Mouse (Mus musculus) right cerebral cortex, adult 2 months (tissue): ENCODE measurements at regions not wholly inside any gene's neighbourhood (a gene's known extent, or its start where the extent isn't known, plus 50 kb on each side); places are given as distances from the start of the nearest gene placed in this dataset.

Source experiments
- DNase-seq, 2 experiments: peaks; one replicate each; pipeline ENCODE4 v3.0.0; 2021 to 2022; ENCODE audit warnings: low spot score in 2 of 2

DNA sequence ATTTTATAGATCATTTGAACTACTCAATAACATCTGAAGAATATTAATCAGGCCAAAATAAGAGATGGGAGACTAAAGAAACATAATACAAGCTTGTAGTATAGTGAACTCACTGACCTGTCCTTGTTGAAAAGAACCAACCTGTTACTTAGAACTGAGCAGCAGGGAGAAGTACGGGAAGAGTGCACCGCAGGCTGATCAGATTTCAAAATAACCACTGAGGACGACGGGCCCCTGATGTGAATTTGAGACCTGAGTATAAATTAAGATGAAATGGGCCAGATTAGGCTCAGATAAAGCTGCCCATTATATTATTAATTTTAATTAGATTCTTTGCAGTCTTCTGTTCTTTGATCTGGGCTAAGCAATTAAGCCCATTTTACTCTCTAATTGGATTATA is 391.2 kb upstream of the Tyrp1 start:
- no peak for DNase-seq

DNA sequence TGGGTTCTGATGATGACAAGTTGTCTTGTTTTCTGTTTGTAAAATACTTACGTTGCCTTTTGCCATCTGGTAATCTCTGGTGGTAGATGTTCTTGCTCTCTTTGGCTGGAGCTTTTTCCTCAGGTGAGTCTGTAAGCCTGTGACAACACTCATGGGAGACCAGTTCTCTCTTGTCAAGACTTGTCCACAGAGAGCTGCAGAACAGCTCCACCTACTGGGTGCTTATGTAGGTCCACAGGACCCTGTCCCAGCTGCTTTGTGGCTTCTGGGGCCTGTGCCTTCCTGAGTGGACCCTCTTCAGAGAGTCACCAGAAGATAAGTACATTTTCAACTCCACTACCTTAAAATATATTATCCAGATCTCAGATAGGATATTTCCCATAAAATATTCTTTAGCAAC is 370.3 kb upstream of the Tyrp1 start:
- DNase-seq, result no peak

DNA sequence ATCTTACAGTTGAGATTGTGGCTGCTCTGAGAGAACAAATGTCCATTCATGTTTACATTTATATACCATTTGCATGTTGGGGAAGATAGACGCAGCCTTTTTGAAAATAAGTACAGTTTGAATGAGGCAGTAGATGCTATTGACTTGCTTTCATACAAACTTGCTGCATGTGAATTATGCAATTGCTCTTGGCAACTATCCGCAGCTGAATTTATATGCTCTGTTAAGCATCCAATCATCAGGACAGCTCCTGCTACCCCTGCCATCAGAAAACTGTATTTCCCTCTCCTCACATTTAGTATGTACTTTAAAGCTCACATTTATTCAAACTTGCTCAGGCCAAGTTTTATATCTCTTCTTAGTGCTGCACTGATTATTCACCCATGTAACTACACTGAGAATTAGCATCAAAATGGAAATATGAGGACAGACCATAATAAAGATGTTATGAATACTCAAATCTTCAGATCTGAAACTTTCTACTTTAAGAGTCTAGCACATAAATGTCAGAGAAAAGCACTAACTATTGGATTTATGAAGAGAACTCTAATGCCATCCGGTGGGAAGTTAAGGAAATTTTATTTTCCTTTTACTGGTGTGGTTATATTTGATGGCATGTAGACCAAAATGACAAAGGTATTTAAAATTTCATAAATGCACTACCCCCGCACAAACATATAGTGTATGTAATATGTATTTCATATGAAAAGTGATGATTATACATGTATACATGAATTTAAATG is 358.0 kb upstream of the Tyrp1 start:
- DNase-seq, result no peak

DNA sequence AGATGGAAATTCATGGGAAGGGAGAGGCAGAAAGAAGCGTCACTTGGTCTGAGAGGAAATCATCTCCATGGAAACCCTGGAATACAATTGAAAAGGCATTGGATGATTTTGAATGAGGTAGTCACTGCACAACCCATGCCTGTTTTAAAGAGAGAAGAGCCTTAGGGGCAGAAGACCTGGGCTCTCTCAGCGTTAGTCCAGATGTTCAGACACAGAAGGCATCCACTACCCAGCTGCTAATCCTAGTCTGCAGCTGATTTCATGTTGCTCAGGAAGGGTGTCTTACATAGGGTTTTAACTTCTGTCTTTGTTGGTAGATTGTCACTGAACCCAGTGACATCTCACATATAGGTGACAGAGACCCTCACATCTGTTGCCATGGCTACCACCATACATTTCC is 318.8 kb upstream of the Tyrp1 start:
- no peak for DNase-seq

DNA sequence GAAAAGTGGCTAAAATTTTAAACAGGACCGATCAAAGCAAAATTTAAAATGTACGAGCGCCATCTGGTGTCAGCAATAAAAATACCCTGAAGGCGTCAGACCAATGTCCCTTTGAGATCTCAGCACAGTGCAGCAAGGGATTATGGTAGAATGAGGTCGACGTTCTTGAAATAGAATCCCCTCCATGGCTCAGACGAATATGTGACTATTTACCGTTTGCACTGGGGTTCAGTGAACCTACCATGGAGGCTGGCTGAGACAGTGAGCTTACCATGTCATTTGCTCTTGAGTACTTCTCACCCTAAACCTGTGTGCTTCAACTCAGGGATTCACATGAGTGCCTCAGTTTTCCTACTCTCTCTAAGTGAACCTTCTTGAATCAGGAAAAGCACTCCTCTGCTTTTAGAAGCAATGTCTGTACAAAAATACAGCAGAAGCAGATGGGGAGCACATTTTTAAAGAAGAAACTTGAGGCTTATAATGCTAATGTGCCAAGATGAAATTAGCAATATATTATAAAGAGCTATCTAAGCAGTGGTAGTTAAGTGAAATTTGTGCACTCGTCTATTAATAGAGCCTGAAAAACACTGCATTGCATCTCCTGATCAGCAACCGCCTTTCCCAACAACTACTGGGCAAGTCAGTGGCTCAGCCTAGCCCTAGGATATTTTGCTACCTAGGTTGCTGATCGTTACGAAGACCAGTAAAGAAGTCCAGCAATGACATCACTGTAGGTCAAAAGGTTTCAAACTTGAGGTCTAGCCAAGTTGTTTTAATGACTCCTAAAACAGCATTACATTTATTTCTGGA is 316.2 kb upstream of the Tyrp1 start:
- peak; percentile 80 to 86 for DNase-seq

DNA sequence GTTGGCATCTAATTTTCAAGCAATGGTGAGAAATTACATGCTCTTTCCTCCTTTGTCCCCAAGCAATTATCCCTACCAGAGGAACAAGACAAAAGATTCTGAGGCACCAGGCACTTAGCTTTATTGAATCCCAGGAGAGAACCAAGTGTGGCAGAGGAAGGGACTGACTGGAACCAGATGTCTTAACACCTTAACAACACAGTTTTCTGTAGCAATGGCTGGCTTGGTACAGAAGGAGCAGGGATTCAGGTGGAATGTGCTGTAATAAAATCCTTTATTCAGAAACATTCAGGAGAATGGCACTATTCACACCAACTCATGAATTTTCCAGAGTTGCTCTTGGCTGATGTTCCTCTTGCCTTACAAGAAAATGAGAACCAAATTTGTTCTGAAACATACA is 315.3 kb upstream of the Tyrp1 start:
- no peak for DNase-seq

DNA sequence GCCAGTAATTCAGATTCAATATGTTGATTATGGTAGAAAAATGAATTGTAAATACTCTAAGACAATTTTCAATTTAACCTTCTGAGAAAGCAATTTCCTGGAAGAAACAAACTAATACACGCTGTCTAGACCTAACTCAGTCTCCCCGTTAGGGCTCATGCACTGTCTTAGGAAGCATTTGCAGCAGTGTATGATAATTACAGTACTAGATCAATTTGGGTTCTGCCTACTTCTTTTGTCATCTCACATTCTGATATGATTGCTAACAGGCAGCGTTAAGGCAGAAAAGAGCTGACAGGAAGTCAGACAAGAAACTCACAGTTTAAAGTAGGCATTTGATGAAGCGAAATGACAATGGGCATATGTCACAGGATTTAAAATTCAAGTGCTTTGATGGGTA is 294.1 kb upstream of the Tyrp1 start:
- no peak for DNase-seq

DNA sequence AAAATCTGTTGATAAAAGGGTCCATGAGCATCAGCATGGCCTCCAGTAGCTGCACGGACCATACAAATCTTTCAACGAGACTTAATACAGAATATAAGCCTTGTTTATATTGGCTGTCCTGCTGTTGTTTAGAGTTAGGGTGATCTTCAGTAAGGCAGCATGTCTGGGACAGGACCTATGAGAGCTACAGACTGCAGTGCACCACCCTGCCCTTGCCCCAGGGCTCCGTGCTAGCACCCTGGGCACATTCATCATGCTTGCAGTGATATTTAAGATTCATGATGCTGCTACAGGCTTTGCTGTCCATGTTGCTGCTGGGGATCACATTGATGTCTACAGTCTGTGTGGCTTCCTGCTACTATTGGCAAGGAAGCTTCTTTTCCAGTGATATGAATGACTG is 288.8 kb upstream of the Tyrp1 start:
- no peak for DNase-seq

DNA sequence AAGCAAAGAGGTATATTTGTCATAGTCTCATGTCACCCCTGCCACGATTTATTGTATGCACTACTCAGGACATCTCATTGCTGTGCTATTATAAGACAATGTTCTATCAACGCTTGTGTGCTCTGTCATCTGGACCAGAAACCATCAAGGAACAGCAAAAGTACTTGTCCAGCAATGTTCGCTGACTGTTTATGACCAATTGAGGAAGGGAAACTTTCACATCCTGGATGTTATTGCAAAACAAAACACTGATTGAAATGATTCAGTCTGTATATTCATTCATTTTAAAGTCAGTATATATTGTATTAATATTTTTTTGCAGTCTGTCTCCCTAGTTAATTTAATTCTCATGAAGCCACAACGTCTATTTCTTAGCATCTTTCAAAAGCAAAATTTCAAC is 244.5 kb upstream of the Tyrp1 start:
- DNase-seq, result no peak

DNA sequence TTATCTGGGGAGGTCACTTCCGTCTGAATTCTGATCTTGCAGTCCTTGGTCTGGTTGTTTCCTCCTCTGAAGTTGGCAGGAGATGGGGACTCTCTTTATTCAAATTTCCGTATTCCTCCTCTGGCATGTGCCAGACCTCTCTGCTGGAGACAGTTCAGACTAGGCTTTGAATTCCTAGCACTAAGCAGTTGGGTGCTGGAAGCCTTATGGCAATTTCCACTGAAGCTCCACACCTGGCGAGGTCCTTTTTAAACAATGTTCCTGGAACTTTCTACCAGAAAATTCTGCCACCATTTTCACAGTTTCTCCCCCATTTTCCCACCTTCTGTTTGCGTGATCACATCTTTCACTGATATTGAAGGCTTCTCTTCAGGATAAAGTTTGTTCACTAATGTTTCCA is 205.7 kb upstream of the Tyrp1 start:
- DNase-seq, result no peak

DNA sequence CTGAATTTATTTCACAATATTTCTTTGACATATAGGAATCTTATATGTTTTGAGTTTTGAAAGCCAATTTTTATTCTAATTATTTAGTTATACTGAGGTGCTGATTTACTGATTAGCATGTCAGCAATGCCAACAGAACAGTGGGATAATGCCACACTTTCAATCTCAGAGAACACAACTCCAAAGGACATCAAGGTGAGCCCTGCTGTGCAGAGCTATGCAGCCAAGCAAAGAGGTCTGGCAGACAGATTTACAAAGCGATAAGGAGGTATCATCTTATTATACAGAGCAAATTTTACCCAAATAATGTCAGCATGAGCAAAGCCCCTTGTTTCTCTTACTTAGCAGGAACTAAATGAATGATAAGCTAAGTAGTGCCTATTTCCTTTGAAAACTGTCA is 204.7 kb upstream of the Tyrp1 start:
- DNase-seq, result no peak

DNA sequence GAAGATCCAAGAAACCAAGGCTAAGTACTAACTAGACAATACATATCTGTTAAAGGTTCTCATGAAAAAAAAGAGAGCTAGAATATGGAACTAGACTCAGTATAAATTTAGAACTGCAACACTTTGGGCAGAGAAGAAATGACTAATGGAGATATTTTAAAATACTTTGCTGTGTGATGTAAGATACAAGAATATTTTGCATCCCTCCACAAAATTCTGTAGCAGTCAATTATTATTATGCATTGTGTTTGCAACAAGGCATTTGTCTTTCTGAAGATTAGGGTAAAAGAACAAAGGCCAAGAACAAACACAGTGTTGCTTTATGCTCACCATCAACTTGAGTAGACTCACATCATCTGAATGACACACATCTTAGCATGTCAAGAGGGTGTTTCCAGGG is 203.7 kb upstream of the Tyrp1 start:
- no peak for DNase-seq

DNA sequence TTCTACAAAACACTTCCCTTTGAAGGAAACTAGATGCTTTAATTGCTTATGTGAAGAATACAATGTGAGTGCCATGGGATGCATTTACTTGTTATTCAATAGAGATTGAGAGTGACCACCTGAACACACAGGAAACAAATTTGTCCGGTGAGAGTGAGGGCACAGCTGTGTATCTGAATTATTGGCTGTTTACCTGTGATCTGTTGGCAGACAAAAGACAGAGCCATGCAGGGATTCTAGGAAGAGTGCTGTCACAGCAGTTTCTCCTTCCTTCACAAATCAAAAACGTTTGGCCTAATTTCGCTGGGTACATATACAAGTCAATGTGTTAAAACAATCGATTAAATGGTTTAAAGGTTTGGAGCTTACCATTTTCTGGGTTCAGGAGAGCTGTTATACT is 202.9 kb upstream of the Tyrp1 start:
- DNase-seq, result no peak

DNA sequence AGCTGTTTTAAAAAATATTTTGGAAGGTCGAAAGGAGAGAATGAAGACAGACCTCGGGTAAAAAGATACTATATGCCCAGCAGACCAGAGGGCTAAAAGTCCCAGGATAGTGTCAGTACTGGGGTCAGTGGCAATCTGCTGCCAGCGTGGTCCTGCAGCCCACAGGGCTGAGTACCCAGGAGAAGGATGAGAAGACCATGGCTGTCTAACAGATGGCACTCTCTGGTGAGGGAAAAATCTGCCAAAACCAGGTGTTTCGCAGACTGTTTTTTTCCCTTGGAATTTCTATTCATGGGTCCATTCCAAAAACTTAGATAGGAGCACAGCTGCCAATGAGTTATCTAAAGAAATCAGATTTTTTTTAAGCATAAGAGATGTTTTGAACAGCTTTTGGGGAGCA is 202.5 kb upstream of the Tyrp1 start:
- no peak for DNase-seq

DNA sequence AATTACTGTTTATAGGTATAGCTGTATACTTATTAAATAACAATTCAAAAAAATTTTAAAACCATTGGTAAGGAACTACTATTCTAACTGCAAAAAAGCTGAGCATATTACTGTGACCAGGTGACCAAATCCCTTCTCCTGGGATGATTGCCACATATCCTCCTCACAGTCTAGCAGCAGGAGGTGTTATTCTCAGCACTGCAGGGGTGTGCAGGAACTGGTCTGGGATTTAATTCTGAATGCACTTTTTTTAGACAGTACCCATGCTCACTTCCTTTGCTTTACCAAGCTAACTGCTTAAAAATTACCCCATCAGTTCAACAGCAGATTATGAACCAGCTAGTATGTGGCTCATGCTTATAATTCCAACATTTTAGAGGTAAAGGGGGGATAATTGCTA is 195.5 kb upstream of the Tyrp1 start:
- peak; percentile 35 to 39 for DNase-seq
